Mouse (Mus musculus) midbrain, embryonic 15.5 days (tissue): ENCODE data around the gene Kremen2. TPM values are rescaled to one million over a fixed set of nuclear protein-coding genes. Genes with fewer than 3 reads are reported as not detected.
A peak's percentile ranks its signal among the peaks of the same experiment; 100 is the strongest.

Experiments
- ATAC-seq: fragments of 200-750 bp; cut with Nextera tagmentation; replicated peaks from 2 replicates; pipeline ENCODE4 v1.8.0; 2017; ENCODE audit warnings: moderate TSS enrichment
- H3K27ac ChIP-seq: fragments of 300-500 bp; sonication (generic); 2 replicates; pipeline ENCODE4 v1.5.1; 2015; ENCODE audit warnings: mild to moderate bottlenecking, inconsistent platforms
- H3K27me3 ChIP-seq: fragments of 300-500 bp; sonication (generic); replicated peaks from 2 replicates; pipeline ENCODE4 v1.6.1; 2015; ENCODE audit warnings: inconsistent platforms
- H3K36me3 ChIP-seq: fragments of 300-500 bp; sonication (generic); replicated peaks from 2 replicates; pipeline ENCODE4 v1.6.1; 2015; ENCODE audit warnings: inconsistent platforms
- H3K4me1 ChIP-seq: fragments of 300-500 bp; sonication (generic); 2 replicates; pipeline ENCODE4 v1.6.1; 2015; ENCODE audit warnings: inconsistent platforms
- H3K4me2 ChIP-seq: fragments of 300-500 bp; sonication (generic); 2 replicates; pipeline ENCODE4 v1.6.1; 2015; ENCODE audit warnings: inconsistent platforms, mild to moderate bottlenecking, moderate library complexity
- H3K4me3 ChIP-seq: fragments of 300-500 bp; sonication (generic); 2 replicates; pipeline ENCODE4 v1.5.1; 2015; ENCODE audit warnings: mild to moderate bottlenecking, inconsistent platforms
- H3K9ac ChIP-seq: fragments of 300-500 bp; sonication (generic); 2 replicates; pipeline ENCODE4 v1.6.1; 2015; ENCODE audit warnings: mild to moderate bottlenecking, inconsistent platforms
- H3K9me3 ChIP-seq: fragments of 300-500 bp; sonication (generic); 2 replicates; pipeline ENCODE4 v1.6.1; 2016; ENCODE audit warnings: inconsistent platforms
- WGBS: fragments of 180-500 bp; shearing (Covaris S2); methylation state at CpG from one replicate; pipeline ENCODE4 v1.1.7; 2015; ENCODE audit warnings: mixed read lengths; 5-methylcytosine and 5-hydroxymethylcytosine counted together
- polyA plus RNA-seq: library from polyadenylated mRNA; unstranded; fragments of >200 nt; fragmentation: Nextera tagmentation; extraction: Ambion mirVana; gene quantifications from 2 replicates; pipeline ENCODE4 v1.2.1, GENCODE M21; 2015

Gene Kremen2
- polyA plus RNA-seq, 1 experiment from 2014 or later, result 1.5 TPM

DNA sequence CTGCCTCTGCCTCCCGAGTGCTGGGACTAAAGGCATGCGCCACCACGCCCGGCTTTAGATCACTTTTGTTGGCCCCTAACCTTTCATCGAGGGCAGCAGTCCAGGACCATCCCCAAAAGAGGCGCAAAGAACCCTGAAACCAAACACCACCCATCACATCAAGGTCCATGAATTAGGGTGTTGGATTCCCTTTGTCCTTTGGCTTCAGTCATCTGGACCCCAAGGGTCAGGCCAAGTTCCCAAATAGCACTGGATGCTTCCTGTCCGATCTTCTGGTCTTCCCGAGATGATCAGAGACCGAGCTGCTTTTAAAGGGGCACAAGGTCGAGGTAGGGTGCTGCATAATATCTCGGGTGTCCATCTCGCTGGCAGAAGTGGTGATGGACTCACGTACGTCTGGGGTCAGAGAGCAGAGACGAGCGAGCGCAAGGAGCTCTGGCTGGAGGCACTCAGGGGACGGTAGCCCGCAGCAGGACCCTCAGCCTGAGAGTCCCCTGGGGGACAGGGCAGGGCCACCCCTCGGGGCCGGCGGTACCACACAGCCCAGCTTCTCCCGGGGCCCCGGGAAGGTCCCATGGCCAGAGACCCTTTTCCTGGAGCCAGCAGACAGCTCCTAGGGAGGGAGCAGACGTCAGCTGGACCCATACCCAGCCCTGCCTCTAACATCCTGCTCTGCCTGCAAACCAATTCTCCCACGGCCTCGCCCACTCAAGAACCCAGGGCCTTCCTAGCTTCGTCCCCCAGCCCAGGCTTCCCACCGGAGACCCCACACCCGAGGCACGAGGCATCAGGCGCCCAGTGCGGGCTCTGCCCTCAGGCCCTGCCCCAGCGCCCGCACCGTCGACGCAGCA is 4.0 kb downstream of the Kremen2 start:
- Histone ChIP-seq H3K36me3 (0 out of 2 replicates have a peak, but pooled peaks cover under 1% of the 10 kb centered on the region), H3K4me2 (peak overlapping the region; percentile 40), H3K4me3 (peak overlapping the region; percentile 22; the same call in 1 of the 2 replicates), H3K27ac (no peak overlapping the region), H3K4me1 (peaks cover 55% of the 10 kb centered on the region), H3K9me3 (no peaks in the 10 kb centered on the region), H3K27me3 (peaks cover 53% of the 10 kb centered on the region), H3K9ac (no peak overlapping the region)
- WGBS, result 50% methylated on average over 38 of the region's 38 CpGs
- ATAC-seq, result no peak

DNA sequence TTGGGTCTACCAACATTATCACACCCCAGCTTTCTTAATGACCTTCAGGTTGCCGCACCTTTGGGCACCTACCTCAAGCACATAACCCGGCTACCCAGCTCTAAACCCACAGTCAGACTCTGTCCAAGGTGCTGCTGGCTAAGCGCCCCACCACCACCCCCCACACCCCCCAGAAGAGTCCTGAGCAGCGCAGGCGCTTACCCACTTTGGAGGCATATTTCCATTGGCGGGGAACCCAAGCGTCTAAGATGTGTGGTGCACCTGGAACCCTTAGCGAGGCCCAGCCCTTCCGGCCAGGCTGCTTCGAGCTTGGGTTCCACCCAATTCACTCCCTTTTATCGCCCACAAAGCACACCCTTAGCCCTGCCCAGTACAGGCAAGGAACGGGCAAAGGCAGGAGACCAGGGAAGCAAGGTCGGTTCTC is 5.0 kb downstream of the Kremen2 start, which contains the start of gene Paqr4:
TSS of gene Paqr4 (minus strand) at position 270 of the 424 bp plus-strand sequence.
- Histone ChIP-seq H3K4me1 (peaks cover 47% of the 10 kb centered on the region), H3K9ac (peak within 1 kb of the TSS; percentile 77), H3K9me3 (no peaks in the 10 kb centered on the region), H3K27me3 (peaks cover 47% of the 10 kb centered on the region), H3K36me3 (peaks cover 4% of the 10 kb centered on the region; the same call in 1 of the 2 replicates), H3K4me2 (peak within 1 kb of the TSS; percentile 83), H3K27ac (peak within 1 kb of the TSS; percentile 84), H3K4me3 (peak within 1 kb of the TSS; percentile 84)
- WGBS, result 11% methylated on average over 13 of the region's 13 CpGs
- ATAC-seq, result peak; percentile 5; the same call in 1 of the 2 replicates

DNA sequence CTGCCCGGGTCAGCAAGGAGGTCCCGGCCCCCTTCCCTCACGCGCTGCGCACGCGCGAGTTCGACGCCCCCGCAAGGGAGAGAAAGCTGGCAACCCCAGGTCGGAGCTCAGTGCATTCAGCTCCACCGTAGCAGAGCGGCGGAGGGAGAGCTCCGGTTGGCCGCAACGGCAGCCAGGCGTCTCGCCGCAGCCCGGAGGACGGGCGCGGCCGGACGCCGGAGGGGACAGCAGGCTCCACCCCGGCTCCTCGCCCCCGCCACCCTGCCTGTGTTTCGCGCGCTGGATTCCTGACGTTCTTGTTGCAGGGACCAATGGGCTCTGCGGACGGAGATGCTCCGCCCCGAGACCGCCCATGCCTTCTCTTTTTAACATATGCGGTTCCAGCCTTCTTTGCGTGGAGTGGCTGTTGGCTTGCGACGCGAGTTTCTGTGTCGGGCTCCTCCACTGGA is 5.5 kb downstream of the Kremen2 start:
- peaks cover 44% of the 10 kb centered on the region for H3K27me3 ChIP-seq
- ATAC-seq, result peak; percentile 86
- peak overlapping the region; percentile 84 for H3K4me3 ChIP-seq
- H3K9me3 ChIP-seq, result no peaks in the 10 kb centered on the region
- peaks cover 4% of the 10 kb centered on the region; the same call in 1 of the 2 replicates for H3K36me3 ChIP-seq
- whole genome bisulfite sequencing, result under 1% methylated on average over 46 of the region's 46 CpGs
- H3K4me2 ChIP-seq, result peak overlapping the region; percentile 83
- H3K27ac ChIP-seq, result peak overlapping the region; percentile 84
- H3K9ac ChIP-seq, result peak overlapping the region; percentile 77
- peaks cover 43% of the 10 kb centered on the region for H3K4me1 ChIP-seq

DNA sequence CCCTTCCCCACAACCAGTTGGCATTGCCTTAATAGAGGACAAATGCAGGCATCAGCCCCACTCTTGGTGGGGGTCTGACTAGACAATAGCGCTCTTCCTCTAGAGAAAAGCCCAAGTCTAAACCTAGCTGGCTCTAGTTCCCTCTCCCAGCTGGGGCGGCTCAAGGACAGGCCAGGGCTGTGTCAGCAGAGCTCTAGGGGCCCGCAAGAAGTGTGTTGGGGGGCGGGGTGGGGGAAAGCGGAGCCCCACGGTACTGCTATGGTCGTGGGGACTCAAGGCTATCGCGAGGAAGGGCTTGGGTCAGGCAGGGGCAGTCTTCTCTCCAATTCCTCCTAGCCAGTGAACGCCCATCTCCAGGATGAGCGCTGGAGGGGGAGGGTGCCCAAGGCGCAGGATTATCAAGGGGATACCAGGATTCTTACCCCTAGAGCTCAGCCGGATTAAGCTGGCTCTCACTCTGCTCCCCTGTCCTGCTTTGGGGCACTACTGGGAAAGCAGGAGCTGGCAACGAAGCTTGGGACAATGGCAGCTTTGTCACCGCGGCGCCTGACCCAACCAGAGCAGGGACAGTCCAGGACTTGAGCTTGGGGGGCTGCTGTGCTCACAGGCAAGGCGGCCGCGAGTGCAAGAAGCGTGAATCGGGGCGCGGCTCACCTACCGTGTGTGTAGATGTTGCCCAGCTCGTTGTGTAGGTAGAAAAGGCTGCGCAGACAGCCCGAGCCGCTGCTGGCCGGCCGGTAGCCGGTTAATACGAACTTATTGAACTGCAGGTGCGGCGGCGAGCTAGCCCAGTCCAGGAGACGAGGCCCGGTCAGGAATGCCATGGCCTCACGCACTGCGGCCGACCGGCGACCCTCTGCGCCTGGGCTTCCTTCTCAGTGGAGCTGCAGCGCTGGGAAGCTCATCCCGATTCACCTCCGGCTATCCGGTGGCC is 6.2 kb downstream of the Kremen2 start:
- peaks cover 37% of the 10 kb centered on the region for H3K27me3 ChIP-seq
- H3K4me3 ChIP-seq, result peak overlapping the region; percentile 84
- H3K36me3 ChIP-seq, result peaks cover 4% of the 10 kb centered on the region; the same call in 1 of the 2 replicates
- peaks cover 36% of the 10 kb centered on the region for H3K4me1 ChIP-seq
- peak overlapping the region; percentile 84 for H3K27ac ChIP-seq
- peak; percentile 37 for ATAC-seq
- WGBS, result under 1% methylated on average over 48 of the region's 48 CpGs
- no peaks in the 10 kb centered on the region for H3K9me3 ChIP-seq
- H3K9ac ChIP-seq, result peak overlapping the region; percentile 77
- H3K4me2 ChIP-seq, result peak overlapping the region; percentile 83

DNA sequence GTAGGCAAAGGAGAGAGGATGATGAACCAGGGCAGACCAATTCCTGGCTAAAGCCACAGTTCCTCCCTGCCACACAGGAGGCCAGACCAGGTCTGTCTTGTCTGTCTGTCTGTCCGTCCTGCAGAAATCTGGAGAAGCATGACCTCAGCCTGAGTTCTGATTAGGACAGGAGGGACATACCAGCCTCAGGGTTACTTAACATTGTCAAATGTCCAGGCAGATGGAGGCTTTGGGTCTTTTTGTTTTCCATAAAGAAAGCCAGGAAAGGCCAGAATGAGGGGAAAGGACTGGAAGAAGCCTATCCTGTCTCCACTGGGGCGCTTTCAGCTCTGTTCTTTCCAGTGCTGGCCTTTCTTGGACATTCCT is 6.8 kb downstream of the Kremen2 start:
- peak overlapping the region; percentile 84 for H3K27ac ChIP-seq
- WGBS, result 36% methylated on average over 2 of the region's 2 CpGs
- H3K27me3 ChIP-seq, result peaks cover 33% of the 10 kb centered on the region
- H3K4me2 ChIP-seq, result peak overlapping the region; percentile 83
- H3K4me3 ChIP-seq, result peak overlapping the region; percentile 84
- H3K36me3 ChIP-seq, result peaks cover 4% of the 10 kb centered on the region; the same call in 1 of the 2 replicates
- H3K4me1 ChIP-seq, result peaks cover 36% of the 10 kb centered on the region
- no peaks in the 10 kb centered on the region for H3K9me3 ChIP-seq
- peak overlapping the region; percentile 77 for H3K9ac ChIP-seq
- ATAC-seq, result no peak

DNA sequence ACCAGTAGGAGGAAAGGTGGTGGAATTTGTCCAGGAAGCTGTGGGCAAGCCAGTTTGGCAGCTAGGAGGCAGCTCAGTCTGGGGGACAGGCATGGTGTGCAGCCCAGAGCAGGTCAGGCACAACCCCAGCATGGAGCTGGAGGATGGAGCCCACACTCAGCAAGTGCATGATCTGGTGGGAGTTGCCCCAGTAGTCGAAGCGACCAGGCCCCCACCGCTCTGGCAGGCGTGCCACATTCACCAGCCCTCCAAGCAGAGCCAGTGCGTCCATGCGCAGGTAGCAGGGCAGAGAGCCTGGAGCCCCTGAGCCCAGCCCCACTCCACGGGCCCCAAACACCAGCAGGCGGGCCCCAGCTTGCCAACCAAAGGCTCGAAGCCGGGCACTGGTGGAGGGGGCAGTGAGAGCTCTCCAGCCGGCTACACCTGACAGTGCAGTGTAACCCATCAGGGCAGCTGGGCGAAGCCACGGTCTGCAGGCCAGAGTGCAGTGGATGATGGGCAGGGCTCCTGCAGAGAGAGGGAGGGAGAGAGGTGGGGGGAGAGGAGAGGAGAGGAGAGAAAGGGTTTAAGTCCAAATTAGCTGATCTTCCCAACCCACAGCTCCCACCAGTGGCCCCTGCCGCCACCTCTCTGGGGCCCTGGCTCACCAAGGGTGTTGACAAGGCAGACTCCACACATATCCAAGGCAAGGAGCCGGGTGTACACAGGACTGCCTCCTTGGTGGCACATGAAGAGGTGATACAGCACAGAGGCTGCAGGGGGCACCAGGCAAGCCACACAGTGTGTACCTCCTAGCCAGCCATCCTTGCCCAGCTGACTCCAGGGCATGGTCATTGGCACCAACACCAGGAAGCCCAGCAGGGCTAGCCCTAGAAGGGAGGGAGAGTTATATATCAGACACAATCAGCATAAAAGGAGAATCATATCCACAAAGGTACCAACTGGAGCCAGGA is 7.9 kb downstream of the Kremen2 start:
- 64% methylated on average over 15 of the region's 15 CpGs for WGBS
- no peaks in the 10 kb centered on the region for H3K9me3 ChIP-seq
- no peak overlapping the region for H3K27ac ChIP-seq
- no peak overlapping the region for H3K9ac ChIP-seq
- peaks cover 4% of the 10 kb centered on the region; the same call in 1 of the 2 replicates for H3K36me3 ChIP-seq
- ATAC-seq, result no peak
- peaks cover 36% of the 10 kb centered on the region for H3K4me1 ChIP-seq
- peaks cover 22% of the 10 kb centered on the region for H3K27me3 ChIP-seq
- H3K4me3 ChIP-seq, result no peak overlapping the region
- H3K4me2 ChIP-seq, result peak overlapping the region; percentile 83

DNA sequence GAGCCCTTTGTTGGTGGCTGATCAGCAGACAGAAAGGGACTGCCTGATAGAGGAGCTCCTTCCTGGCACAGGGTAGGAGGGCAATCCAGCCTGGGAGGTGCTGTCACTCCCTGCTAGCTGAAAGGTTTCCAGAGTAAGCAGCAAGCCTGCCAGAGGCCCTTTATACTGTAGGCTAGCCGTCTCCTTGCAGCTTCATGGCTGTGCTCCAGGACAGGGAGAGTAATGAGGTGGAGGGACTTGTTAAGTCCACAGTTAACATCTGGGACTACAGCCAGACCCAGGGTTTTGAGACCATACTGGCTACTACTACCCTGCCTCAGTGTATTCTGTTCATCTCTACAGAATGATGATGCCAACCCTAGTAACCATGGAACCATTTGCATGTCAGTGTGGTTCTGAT is 11.3 kb downstream of the Kremen2 start:
- WGBS, result 73% methylated on average over 1 of the region's 1 CpGs
- no peak overlapping the region for H3K27ac ChIP-seq
- H3K4me3 ChIP-seq, result no peak overlapping the region
- no peak overlapping the region for H3K4me2 ChIP-seq
- no peak for ATAC-seq
- no peak overlapping the region for H3K9ac ChIP-seq
- H3K9me3 ChIP-seq, result no peaks in the 10 kb centered on the region
- H3K27me3 ChIP-seq, result no peaks in the 10 kb centered on the region
- peaks cover 4% of the 10 kb centered on the region; the same call in 1 of the 2 replicates for H3K36me3 ChIP-seq
- peaks cover 21% of the 10 kb centered on the region for H3K4me1 ChIP-seq

DNA sequence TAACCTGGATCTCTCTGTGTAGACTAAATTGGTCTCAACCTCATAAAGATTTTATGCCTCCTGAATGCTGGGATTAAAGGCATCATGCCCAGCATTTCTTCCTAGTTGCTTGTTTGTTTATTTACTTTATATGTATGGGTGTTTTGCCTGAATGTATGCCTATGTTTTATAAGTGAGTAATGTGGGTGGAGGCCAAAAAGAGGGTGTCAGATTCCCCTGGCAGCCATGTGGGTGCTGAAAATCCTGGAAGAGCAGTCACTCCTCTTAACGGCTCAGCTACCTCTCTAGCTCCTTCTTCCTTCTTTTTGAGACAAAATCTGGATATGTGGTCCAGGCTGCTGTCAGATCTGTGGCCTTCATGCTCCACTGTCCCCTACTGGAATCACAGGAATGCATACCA is 15.2 kb downstream of the Kremen2 start:
- Histone ChIP-seq H3K36me3 (no peaks in the 10 kb centered on the region), H3K4me2 (no peak overlapping the region), H3K4me3 (no peak overlapping the region), H3K4me1 (peaks cover 10% of the 10 kb centered on the region), H3K27ac (no peak overlapping the region), H3K9ac (no peak overlapping the region), H3K27me3 (no peaks in the 10 kb centered on the region), H3K9me3 (no peaks in the 10 kb centered on the region)
- ATAC-seq, result no peak
- WGBS, result 64% methylated on average over 1 of the region's 1 CpGs

DNA sequence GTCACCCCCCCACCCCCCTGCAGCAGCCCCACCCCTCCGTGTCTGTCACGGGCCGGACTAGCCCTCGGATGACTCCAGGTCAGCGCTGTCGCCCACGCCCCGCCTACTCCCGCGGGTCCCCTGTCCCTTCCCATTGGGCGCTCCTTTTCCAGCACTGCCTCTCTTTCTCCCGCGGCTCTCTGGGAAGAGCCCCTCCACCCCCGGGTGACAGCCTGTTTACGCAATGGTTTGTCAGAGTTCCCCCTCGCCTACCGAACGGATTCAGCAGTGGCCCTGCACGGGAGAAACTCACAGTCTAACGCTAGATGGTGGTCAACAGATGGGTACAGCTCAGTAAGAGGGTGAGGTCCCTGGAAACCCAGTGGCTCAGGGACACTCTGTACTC is 18.9 kb downstream of the Kremen2 start:
- H3K9me3 ChIP-seq, result no peaks in the 10 kb centered on the region
- H3K27me3 ChIP-seq, result no peaks in the 10 kb centered on the region
- H3K4me3 ChIP-seq, result peak overlapping the region; percentile 56
- peak overlapping the region; percentile 53 for H3K9ac ChIP-seq
- no peaks in the 10 kb centered on the region for H3K36me3 ChIP-seq
- H3K4me1 ChIP-seq, result peaks cover 10% of the 10 kb centered on the region
- peak; percentile 81 for ATAC-seq
- peak overlapping the region; percentile 69 for H3K4me2 ChIP-seq
- peak overlapping the region; percentile 71 for H3K27ac ChIP-seq
- WGBS, result 1% methylated on average over 20 of the region's 20 CpGs

DNA sequence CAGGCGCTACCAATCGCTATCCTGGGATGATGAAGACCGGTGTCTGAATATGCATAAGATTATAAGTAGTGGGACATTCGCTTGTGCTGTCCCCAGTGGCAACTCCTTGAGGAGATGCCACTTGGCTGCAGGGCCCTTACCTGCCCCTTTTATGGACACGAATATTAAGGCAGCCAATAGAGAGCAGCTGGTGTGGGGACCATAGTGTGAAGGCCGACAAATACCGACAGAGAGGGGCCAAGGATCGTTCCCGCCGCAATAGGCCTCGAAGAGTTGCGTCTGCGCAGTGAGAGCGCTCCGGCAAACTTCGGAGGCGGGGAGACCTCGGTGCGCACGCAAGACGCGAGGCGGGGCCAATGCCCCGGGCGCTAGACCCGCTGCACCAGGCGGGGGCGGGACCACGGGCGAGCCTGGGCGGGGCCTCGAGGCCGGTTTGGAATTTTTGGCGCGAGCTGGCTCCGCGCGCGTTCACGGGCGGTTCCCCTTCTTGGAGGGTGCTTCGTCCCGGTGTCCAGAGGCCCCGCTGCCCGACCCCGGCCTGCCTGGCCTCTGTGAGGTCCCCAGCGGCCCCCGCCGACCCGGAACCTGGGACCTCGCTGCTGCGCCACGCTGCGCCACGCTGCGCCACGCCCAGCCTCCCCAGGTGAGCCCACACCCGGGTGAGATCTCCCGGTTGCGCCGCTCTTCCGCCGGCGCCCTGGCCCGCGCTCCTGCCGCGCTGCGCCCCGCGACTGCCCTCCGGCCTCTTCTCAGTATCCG is 19.5 kb downstream of the Kremen2 start, which contains the start of gene Pkmyt1:
TSS of gene Pkmyt1 (plus strand) at position 338 of the 759 bp plus-strand sequence.
- WGBS, result under 1% methylated on average over 68 of the region's 73 CpGs
- Histone ChIP-seq H3K4me1 (peaks cover 10% of the 10 kb centered on the region), H3K4me3 (peak within 1 kb of the TSS; percentile 56), H3K9me3 (no peaks in the 10 kb centered on the region), H3K36me3 (no peaks in the 10 kb centered on the region), H3K27ac (peak within 1 kb of the TSS; percentile 71), H3K27me3 (no peaks in the 10 kb centered on the region), H3K9ac (peak within 1 kb of the TSS; percentile 53), H3K4me2 (peak within 1 kb of the TSS; percentile 69)
- ATAC-seq, result peak; percentile 96
